Mouse (Mus musculus): ENCODE data around the gene Bphl. TPM values are rescaled to one million over a fixed set of nuclear protein-coding genes. Genes with fewer than 3 reads are reported as not detected.
"Not testable (repeated sequence)": the region's sequence is repeated elsewhere in the genome, so short reads cannot be mapped to it uniquely, and the experiment has no call there.

The Bphl gene
- polyA plus RNA-seq, 1 experiment: 44.5 TPM

- H3K27ac ChIP-seq (ENCODE audit: insufficient read depth, low read depth, low read length): no peak overlapping the region
- no peak overlapping the region for H3K4me3 ChIP-seq (ENCODE audit: insufficient read depth, low read length)
- TF ChIP-seq CTCF (IDR thresholded peaks at IDR 0.05; ENCODE audit: low read depth, low read length) (no peak), POLR2A (IDR thresholded peaks at IDR 0.05; ENCODE audit: borderline replicate concordance, low read depth, low read length) (no peak)
- peaks cover 28% of the 10 kb centered on the region for H3K4me1 ChIP-seq (ENCODE audit: control insufficient read depth, insufficient read depth, low read length)
Measured at GRCm38 (mm10) chr13:34084026-34084750, 46.8 kb downstream of the Bphl start.

GRCm38 (mm10) chr13:34087052-34087812 is 49.8 kb downstream of the Bphl start:
- Histone ChIP-seq H3K4me1 (ENCODE audit: control insufficient read depth, insufficient read depth, low read length) (peaks cover 32% of the 10 kb centered on the region), H3K27ac (ENCODE audit: insufficient read depth, low read depth, low read length) (no peak overlapping the region), H3K4me3 (ENCODE audit: insufficient read depth, low read length) (no peak overlapping the region)
- TF ChIP-seq POLR2A (IDR thresholded peaks at IDR 0.05; ENCODE audit: borderline replicate concordance, low read depth, low read length) (no peak), CTCF (IDR thresholded peaks at IDR 0.05; ENCODE audit: low read depth, low read length) (no peak)

GRCm38 (mm10) chr13:34088201-34088649 is 50.8 kb downstream of the Bphl start:
- peak overlapping the region; percentile 90 for H3K27ac ChIP-seq (ENCODE audit: insufficient read depth, low read depth, low read length)
- H3K4me1 ChIP-seq (ENCODE audit: control insufficient read depth, insufficient read depth, low read length): peaks cover 29% of the 10 kb centered on the region
- not testable (repeated sequence) for H3K4me3 ChIP-seq (ENCODE audit: insufficient read depth, low read length)

GRCm38 (mm10) chr13:34088871-34089288 is 51.5 kb downstream of the Bphl start:
- Histone ChIP-seq H3K27ac (ENCODE audit: insufficient read depth, low read depth, low read length) (peak overlapping the region; percentile 90), H3K4me1 (ENCODE audit: control insufficient read depth, insufficient read depth, low read length) (peaks cover 29% of the 10 kb centered on the region), H3K4me3 (ENCODE audit: insufficient read depth, low read length) (peak overlapping the region; percentile 33)
- TF ChIP-seq POLR2A (IDR thresholded peaks at IDR 0.05; ENCODE audit: borderline replicate concordance, low read depth, low read length) (no peak), CTCF (IDR thresholded peaks at IDR 0.05; ENCODE audit: low read depth, low read length) (no peak)

GRCm38 (mm10) chr13:34089358-34089757 is 52.0 kb downstream of the Bphl start:
- peak overlapping the region; percentile 30 for H3K4me3 ChIP-seq (ENCODE audit: insufficient read depth, low read length)
- H3K4me1 ChIP-seq (ENCODE audit: control insufficient read depth, insufficient read depth, low read length): peaks cover 29% of the 10 kb centered on the region
- TF ChIP-seq CTCF (IDR thresholded peaks at IDR 0.05; ENCODE audit: low read depth, low read length) (no peak), POLR2A (IDR thresholded peaks at IDR 0.05; ENCODE audit: borderline replicate concordance, low read depth, low read length) (no peak)
- H3K27ac ChIP-seq (ENCODE audit: insufficient read depth, low read depth, low read length): peak overlapping the region; percentile 90

GRCm38 (mm10) chr13:34095542-34096435 is 58.4 kb downstream of the Bphl start:
- Histone ChIP-seq H3K27ac (ENCODE audit: insufficient read depth, low read depth, low read length) (no peak overlapping the region), H3K4me1 (ENCODE audit: control insufficient read depth, insufficient read depth, low read length) (peaks cover 10% of the 10 kb centered on the region), H3K4me3 (ENCODE audit: insufficient read depth, low read length) (no peak overlapping the region)
- TF ChIP-seq CTCF (IDR thresholded peaks at IDR 0.05; ENCODE audit: low read depth, low read length): no peak

GRCm38 (mm10) chr13:34096455-34096854 is 59.1 kb downstream of the Bphl start:
- Histone ChIP-seq H3K4me1 (ENCODE audit: control insufficient read depth, insufficient read depth, low read length) (peaks cover 11% of the 10 kb centered on the region), H3K4me3 (ENCODE audit: insufficient read depth, low read length) (no peak overlapping the region), H3K27ac (ENCODE audit: insufficient read depth, low read depth, low read length) (no peak overlapping the region)
- TF ChIP-seq CTCF (IDR thresholded peaks at IDR 0.05; ENCODE audit: low read depth, low read length) (no peak), POLR2A (IDR thresholded peaks at IDR 0.05; ENCODE audit: borderline replicate concordance, low read depth, low read length) (no peak)

- Histone ChIP-seq H3K4me1 (ENCODE audit: control insufficient read depth, insufficient read depth, low read length) (peaks cover 11% of the 10 kb centered on the region), H3K4me3 (ENCODE audit: insufficient read depth, low read length) (no peak overlapping the region), H3K27ac (ENCODE audit: insufficient read depth, low read depth, low read length) (no peak overlapping the region)
- TF ChIP-seq POLR2A (IDR thresholded peaks at IDR 0.05; ENCODE audit: borderline replicate concordance, low read depth, low read length) (no peak), CTCF (IDR thresholded peaks at IDR 0.05; ENCODE audit: low read depth, low read length) (no peak)
Measured at GRCm38 (mm10) chr13:34097086-34097485, 59.7 kb downstream of the Bphl start.

- H3K4me3 ChIP-seq (ENCODE audit: insufficient read depth, low read length): no peak overlapping the region
- TF ChIP-seq POLR2A (IDR thresholded peaks at IDR 0.05; ENCODE audit: borderline replicate concordance, low read depth, low read length) (no peak), CTCF (IDR thresholded peaks at IDR 0.05; ENCODE audit: low read depth, low read length) (no peak)
- peaks cover 11% of the 10 kb centered on the region for H3K4me1 ChIP-seq (ENCODE audit: control insufficient read depth, insufficient read depth, low read length)
- no peak overlapping the region for H3K27ac ChIP-seq (ENCODE audit: insufficient read depth, low read depth, low read length)
Measured at GRCm38 (mm10) chr13:34100733-34101132, 63.3 kb downstream of the Bphl start.
